Mouse (Mus musculus) liver, embryonic 16.5 days (tissue): Measurements from ENCODE around the gene Ror2. TPM values are rescaled to one million over a fixed set of nuclear protein-coding genes. Genes with fewer than 3 reads are reported as not detected.
A peak's percentile ranks its signal among the peaks of the same experiment; 100 is the strongest.
"Not testable (repeated sequence)": the region's sequence is repeated elsewhere in the genome, so short reads cannot be mapped to it uniquely, and the experiment has no call there.

ENCODE experiments used
- ATAC-seq: fragments of 200-750 bp; cut with Nextera tagmentation; 2 replicates; pipeline ENCODE4 v1.8.0; 2017; ENCODE audit warnings: low read depth, mild to moderate bottlenecking, moderate number of reproducible peaks, moderate library complexity
- H3K27ac ChIP-seq: fragments of 300-500 bp; sonication (generic); 2 replicates; pipeline ENCODE4 v1.5.1; 2014; ENCODE audit warnings: mild to moderate bottlenecking, low read length
- H3K27me3 ChIP-seq: fragments of 300-500 bp; sonication (generic); 2 replicates; pipeline ENCODE4 v1.6.1; 2014; ENCODE audit warnings: low read depth, low read length, mixed read lengths; ENCODE audit not compliant: control insufficient read depth, insufficient read depth
- H3K36me3 ChIP-seq: fragments of 300-500 bp; sonication (generic); 2 replicates; pipeline ENCODE4 v1.6.1; 2014; ENCODE audit warnings: mild to moderate bottlenecking; ENCODE audit not compliant: control insufficient read depth, insufficient read depth
- H3K4me1 ChIP-seq: fragments of 300-500 bp; sonication (generic); 2 replicates; pipeline ENCODE4 v1.6.1; 2014; ENCODE audit warnings: low read depth, low read length, mixed read lengths; ENCODE audit not compliant: control insufficient read depth
- H3K4me2 ChIP-seq: fragments of 300-500 bp; sonication (generic); 2 replicates; pipeline ENCODE4 v1.6.1; 2014; ENCODE audit warnings: low read depth, low read length, mixed read lengths
- H3K4me3 ChIP-seq: fragments of 300-500 bp; sonication (generic); 2 replicates; pipeline ENCODE4 v1.5.1; 2014; ENCODE audit warnings: low read depth, mild to moderate bottlenecking, low read length
- H3K9ac ChIP-seq: fragments of 300-500 bp; sonication (generic); 2 replicates; pipeline ENCODE4 v1.6.1; 2014; ENCODE audit warnings: low read depth, low read length
- H3K9me3 ChIP-seq: fragments of 300-500 bp; sonication (generic); replicated peaks from 2 replicates; pipeline ENCODE4 v1.6.1; 2016; ENCODE audit warnings: low read length; ENCODE audit not compliant: control insufficient read depth
- WGBS: fragments of 180-500 bp; shearing (Covaris S2); extraction: QIAGEN DNeasy Blood & Tissue Kit; methylation state at CpG from one replicate; pipeline ENCODE4 v1.1.7; 2014; ENCODE audit not compliant: insufficient replicate concordance; 5-methylcytosine and 5-hydroxymethylcytosine counted together
- polyA plus RNA-seq: library from polyadenylated mRNA; unstranded; fragments of >200 nt; fragmentation: Nextera tagmentation; extraction: Ambion mirVana; gene quantifications from 2 replicates; pipeline ENCODE4 v1.2.1, GENCODE M21; 2015

Gene Ror2
- 0.13 and 0.24 TPM in 2 replicates for polyA plus RNA-seq

- H3K9ac ChIP-seq: no peak within 1 kb of the TSS
Measured at GRCm38 (mm10) chr13:53285756-53286361, at the start of gene Ror2. TSS of gene Ror2 (minus strand) at chr13:53286124.

GRCm38 (mm10) chr13:53333769-53334168 is 47.8 kb upstream of the Ror2 start:
- no peak overlapping the region for H3K4me2 ChIP-seq
- no peak overlapping the region for H3K4me3 ChIP-seq
- H3K27ac ChIP-seq: no peak overlapping the region
- no peaks in the 10 kb centered on the region for H3K27me3 ChIP-seq
- peaks cover 8% of the 10 kb centered on the region for H3K36me3 ChIP-seq
- H3K9me3 ChIP-seq: no peaks in the 10 kb centered on the region
- WGBS: 68% methylated on average over 8 of the region's 8 CpGs
- H3K4me1 ChIP-seq: no peaks in the 10 kb centered on the region
- ATAC-seq: no peak
- no peak overlapping the region for H3K9ac ChIP-seq

More at GRCm38 (mm10) chr13:53285756-53286361, at the start of gene Ror2:
- WGBS: under 1% methylated on average over 68 of the region's 68 CpGs
- H3K27me3 ChIP-seq: peaks cover 33% of the 10 kb centered on the region
- peak within 1 kb of the TSS; percentile 40 for H3K4me3 ChIP-seq
- no peaks in the 10 kb centered on the region for H3K36me3 ChIP-seq
- H3K27ac ChIP-seq: no peak within 1 kb of the TSS
- H3K4me1 ChIP-seq: no peaks in the 10 kb centered on the region
- no peaks in the 10 kb centered on the region for H3K9me3 ChIP-seq
- ATAC-seq: no peak
- peak within 1 kb of the TSS; percentile 41 for H3K4me2 ChIP-seq

GRCm38 (mm10) chr13:53330246-53330645 is 44.3 kb upstream of the Ror2 start:
- no peak for ATAC-seq
- 44% methylated on average over 2 of the region's 2 CpGs for WGBS
- H3K9me3 ChIP-seq: no peaks in the 10 kb centered on the region

GRCm38 (mm10) chr13:53325531-53325930 is 39.6 kb upstream of the Ror2 start:
- WGBS: 53% methylated on average over 1 of the region's 1 CpGs
- H3K27me3 ChIP-seq: no peaks in the 10 kb centered on the region
- no peak for ATAC-seq
- H3K4me3 ChIP-seq: no peak overlapping the region
- no peaks in the 10 kb centered on the region for H3K9me3 ChIP-seq
- H3K36me3 ChIP-seq: no peaks in the 10 kb centered on the region
- H3K4me2 ChIP-seq: no peak overlapping the region
- H3K4me1 ChIP-seq: no peaks in the 10 kb centered on the region
- H3K9ac ChIP-seq: no peak overlapping the region
- H3K27ac ChIP-seq: no peak overlapping the region

More at GRCm38 (mm10) chr13:53330246-53330645, 44.3 kb upstream of the Ror2 start:
- H3K4me1 ChIP-seq: no peaks in the 10 kb centered on the region
- H3K27ac ChIP-seq: no peak overlapping the region
- H3K4me3 ChIP-seq: no peak overlapping the region
- H3K27me3 ChIP-seq: no peaks in the 10 kb centered on the region
- no peak overlapping the region for H3K9ac ChIP-seq
- no peaks in the 10 kb centered on the region; the same call in 1 of the 2 replicates for H3K36me3 ChIP-seq
- no peak overlapping the region for H3K4me2 ChIP-seq

GRCm38 (mm10) chr13:53323661-53324060 is 37.7 kb upstream of the Ror2 start:
- Histone ChIP-seq H3K36me3 (no peaks in the 10 kb centered on the region), H3K27ac (no peak overlapping the region), H3K9ac (no peak overlapping the region), H3K4me3 (no peak overlapping the region), H3K4me1 (no peaks in the 10 kb centered on the region), H3K4me2 (no peak overlapping the region), H3K27me3 (no peaks in the 10 kb centered on the region), H3K9me3 (no peaks in the 10 kb centered on the region)
- WGBS: 70% methylated on average over 2 of the region's 2 CpGs
- ATAC-seq: no peak

- Histone ChIP-seq H3K4me3 (no peak overlapping the region), H3K27me3 (no peaks in the 10 kb centered on the region), H3K27ac (no peak overlapping the region), H3K4me1 (no peaks in the 10 kb centered on the region), H3K36me3 (no peaks in the 10 kb centered on the region), H3K9ac (no peak overlapping the region), H3K9me3 (no peaks in the 10 kb centered on the region), H3K4me2 (no peak overlapping the region)
- no peak for ATAC-seq
- WGBS: 67% methylated on average over 12 of the region's 12 CpGs
Measured at GRCm38 (mm10) chr13:53320899-53321298, 35.0 kb upstream of the Ror2 start.

- Histone ChIP-seq H3K4me3 (no peak overlapping the region), H3K4me1 (no peaks in the 10 kb centered on the region), H3K27ac (no peak overlapping the region), H3K27me3 (no peaks in the 10 kb centered on the region), H3K9ac (no peak overlapping the region), H3K36me3 (no peaks in the 10 kb centered on the region), H3K4me2 (no peak overlapping the region), H3K9me3 (no peaks in the 10 kb centered on the region)
- WGBS: 26% methylated on average over 11 of the region's 11 CpGs
- ATAC-seq: no peak
Measured at GRCm38 (mm10) chr13:53316515-53317295, 30.8 kb upstream of the Ror2 start.

- H3K36me3 ChIP-seq, H3K27me3 ChIP-seq, ATAC-seq, H3K9ac ChIP-seq, H3K27ac ChIP-seq, H3K9me3 ChIP-seq, H3K4me1 ChIP-seq, H3K4me2 ChIP-seq, H3K4me3 ChIP-seq: not testable (repeated sequence)
- WGBS: 54% methylated on average over 4 of the region's 4 CpGs
Measured at GRCm38 (mm10) chr13:53315757-53316156, 29.8 kb upstream of the Ror2 start.

- no peak overlapping the region for H3K9ac ChIP-seq
- no peaks in the 10 kb centered on the region for H3K27me3 ChIP-seq
- 71% methylated on average over 5 of the region's 5 CpGs for WGBS
- H3K4me3 ChIP-seq: no peak overlapping the region
- H3K36me3 ChIP-seq: no peaks in the 10 kb centered on the region
- ATAC-seq: no peak
- H3K4me1 ChIP-seq: no peaks in the 10 kb centered on the region
- H3K9me3 ChIP-seq: no peaks in the 10 kb centered on the region
- no peak overlapping the region for H3K4me2 ChIP-seq
- no peak overlapping the region for H3K27ac ChIP-seq
Measured at GRCm38 (mm10) chr13:53310442-53310841, 24.5 kb upstream of the Ror2 start.
